Mouse (Mus musculus) gastrocnemius, postnatal 4 days (tissue): ENCODE measurements around the gene Fkbpl. TPM values are rescaled to one million over a fixed set of nuclear protein-coding genes. Genes with fewer than 3 reads are reported as not detected.

Experiments
- DNase-seq, 2 experiments: peaks; one replicate each; pipeline ENCODE4 v3.0.0; 2021 to 2022; ENCODE audit warnings: low spot score in 2 of 2, mixed read lengths in 2 of 2
- total RNA-seq, 2 experiments: library from RNA; stranded (reverse); gene quantifications; 2 replicates each; pipeline ENCODE4 v1.2.3; 2021

The Fkbpl gene
- total RNA-seq, 2 experiments from 2014 or later, result 8.1 to 8.3 TPM

GRCm38 (mm10) chr17:34685120-34686110 is 40.9 kb downstream of the Fkbpl start:
- DNase-seq, result peak; percentile 78 to 88

- DNase-seq, result no peak
Measured at GRCm38 (mm10) chr17:34688889-34689288, 44.3 kb downstream of the Fkbpl start.

- peak in 1 of 2 experiments; percentile 54 for DNase-seq
Measured at GRCm38 (mm10) chr17:34690458-34690857, 45.9 kb downstream of the Fkbpl start.

- DNase-seq, result peak; percentile 65 to 87
Measured at GRCm38 (mm10) chr17:34692906-34693305, 48.3 kb downstream of the Fkbpl start.

Other genes starting within 250 kb of the Fkbpl start
- 1 to 10 TPM in 1 of 2 experiments, under 1 TPM in 1; 0.88 to 1.1 TPM for gene BC051142, start 245.9 kb upstream of the Fkbpl start, total RNA-seq
- gene Btnl4, start 167.4 kb upstream of the Fkbpl start, total RNA-seq, result not detected
- gene Btnl6, start 127.4 kb upstream of the Fkbpl start, total RNA-seq, result not detected
- gene Notch4, start 80.5 kb upstream of the Fkbpl start, total RNA-seq, result 10 to 100 TPM; 21.2 to 28.3 TPM
- 1 to 10 TPM; 4.6 to 5.3 TPM for gene Gpsm3, start 55.0 kb upstream of the Fkbpl start, total RNA-seq
- gene Pbx2, start 53.5 kb upstream of the Fkbpl start, total RNA-seq, result 10 to 100 TPM; 48.7 to 53.5 TPM
- 1 to 10 TPM; 2.0 to 3.0 TPM for gene Ager, start 46.9 kb upstream of the Fkbpl start, total RNA-seq
- gene Rnf5, start 41.1 kb upstream of the Fkbpl start, total RNA-seq, result 10 to 100 TPM; 23.8 to 24.1 TPM
- 10 to 100 TPM; 42.0 to 42.9 TPM for gene Agpat1, start 40.5 kb upstream of the Fkbpl start, total RNA-seq
- 10 to 100 TPM; 20.7 to 23.1 TPM for gene Egfl8, start 28.8 kb upstream of the Fkbpl start, total RNA-seq
- 10 to 100 TPM; 35.9 to 44.8 TPM for gene Ppt2, start 16.3 kb upstream of the Fkbpl start, total RNA-seq
- gene Prrt1, start 15.2 kb upstream of the Fkbpl start, total RNA-seq, result under 1 TPM; 0.34 to 0.76 TPM
- gene Atf6b, start 2.4 kb downstream of the Fkbpl start, total RNA-seq, result 10 to 100 TPM; 20.1 to 22.5 TPM
- 100 to 1,000 TPM; 197 to 232 TPM for gene Tnxb, start 25.8 kb downstream of the Fkbpl start, total RNA-seq
- 1 to 10 TPM; 3.2 to 3.6 TPM for gene C4b, start 99.1 kb downstream of the Fkbpl start, total RNA-seq
- gene Cyp21a1, start 159.8 kb downstream of the Fkbpl start, total RNA-seq, result under 1 TPM; 0.16 to 0.34 TPM
- gene Stk19, start 192.2 kb downstream of the Fkbpl start, total RNA-seq, result 10 to 100 TPM; 12.7 to 15.1 TPM
- 10 to 100 TPM; 20.4 to 22.6 TPM for gene Dxo, start 192.3 kb downstream of the Fkbpl start, total RNA-seq
- 10 to 100 TPM; 28.8 to 29.2 TPM for gene Skiv2l, start 205.4 kb downstream of the Fkbpl start, total RNA-seq
- 10 to 100 TPM; 25.8 to 28.0 TPM for gene Nelfe, start 205.6 kb downstream of the Fkbpl start, total RNA-seq
- gene Cfb, start 217.8 kb downstream of the Fkbpl start, total RNA-seq, result 1 to 10 TPM; 4.4 to 6.8 TPM
- 10 to 100 TPM; 10.7 to 11.4 TPM for gene Zbtb12, start 234.7 kb downstream of the Fkbpl start, total RNA-seq
- gene Gm20547, start 237.3 kb downstream of the Fkbpl start, total RNA-seq, result not detected